Mouse (Mus musculus): Measurements from ENCODE around the gene Zmynd8.

- TF ChIP-seq CTCF (IDR thresholded peaks at IDR 0.05; ENCODE audit: control insufficient read depth, insufficient read depth, low read length) (no peak), POLR2A (IDR thresholded peaks at IDR 0.05; ENCODE audit: borderline replicate concordance, control insufficient read depth, low read depth, low read length) (no peak)
Measured at GRCm38 (mm10) chr2:165943113-165943512, 44.3 kb upstream of the Zmynd8 start.

All from bone marrow, adult 2 months (tissue).